Mouse (Mus musculus): Measurements from ENCODE around the gene Aipl1.

Gene Aipl1

GRCm38 (mm10) chr11:72049171-72049759, 12.0 kb upstream of the Aipl1 start:
- DNase-seq: no peak

GRCm38 (mm10) chr11:72048730-72049129, 11.4 kb upstream of the Aipl1 start:
- DNase-seq: no peak

- DNase-seq: no peak
These were observed 6.9 kb upstream of the Aipl1 start for GRCm38 (mm10) chr11:72044231-72044630.

- no peak for DNase-seq
These were observed 5.3 kb upstream of the Aipl1 start for GRCm38 (mm10) chr11:72042631-72043030.

- DNase-seq: peak; percentile 82
These were observed 4.7 kb upstream of the Aipl1 start, which contains the start of gene Pimreg for GRCm38 (mm10) chr11:72041768-72042607. Gene Pimreg (plus strand): TSS chr11:72042032.

GRCm38 (mm10) chr11:72041290-72041767, 4.0 kb upstream of the Aipl1 start:
- no peak for DNase-seq

GRCm38 (mm10) chr11:72039599-72040386, 2.5 kb upstream of the Aipl1 start:
- no peak for DNase-seq

- peak; percentile 56 for DNase-seq
These were observed 687 bp upstream of the Aipl1 start for GRCm38 (mm10) chr11:72037996-72038395.

GRCm38 (mm10) chr11:72032589-72032988, 4.7 kb downstream of the Aipl1 start:
- DNase-seq: no peak

GRCm38 (mm10) chr11:72032091-72032490, 5.2 kb downstream of the Aipl1 start:
- DNase-seq: no peak

- DNase-seq: no peak
These were observed 6.0 kb downstream of the Aipl1 start for GRCm38 (mm10) chr11:72031353-72031752.

GRCm38 (mm10) chr11:72029143-72029542, 8.2 kb downstream of the Aipl1 start:
- DNase-seq: peak; percentile 62

GRCm38 (mm10) chr11:72027836-72028235, 9.5 kb downstream of the Aipl1 start:
- DNase-seq: no peak

GRCm38 (mm10) chr11:72026516-72026915, 10.8 kb downstream of the Aipl1 start:
- DNase-seq: no peak

GRCm38 (mm10) chr11:72025843-72026242, 11.5 kb downstream of the Aipl1 start:
- no peak for DNase-seq

- DNase-seq: peak; percentile 61
These were observed 13.0 kb downstream of the Aipl1 start for GRCm38 (mm10) chr11:72024193-72024781.

- no peak for DNase-seq
These were observed 13.7 kb downstream of the Aipl1 start for GRCm38 (mm10) chr11:72023581-72023980.

- no peak for DNase-seq
These were observed 14.5 kb downstream of the Aipl1 start for GRCm38 (mm10) chr11:72022827-72023226.

GRCm38 (mm10) chr11:72021015-72021414, 16.3 kb downstream of the Aipl1 start:
- no peak for DNase-seq

- no peak for DNase-seq
These were observed 20.1 kb downstream of the Aipl1 start for GRCm38 (mm10) chr11:72017253-72017601.

GRCm38 (mm10) chr11:72016518-72017252, 20.6 kb downstream of the Aipl1 start:
- no peak for DNase-seq

- DNase-seq: no peak
These were observed 22.6 kb downstream of the Aipl1 start for GRCm38 (mm10) chr11:72014674-72015073.
